Mouse (Mus musculus): ENCODE measurements around the gene Ptprj.

Gene Ptprj

DNA sequence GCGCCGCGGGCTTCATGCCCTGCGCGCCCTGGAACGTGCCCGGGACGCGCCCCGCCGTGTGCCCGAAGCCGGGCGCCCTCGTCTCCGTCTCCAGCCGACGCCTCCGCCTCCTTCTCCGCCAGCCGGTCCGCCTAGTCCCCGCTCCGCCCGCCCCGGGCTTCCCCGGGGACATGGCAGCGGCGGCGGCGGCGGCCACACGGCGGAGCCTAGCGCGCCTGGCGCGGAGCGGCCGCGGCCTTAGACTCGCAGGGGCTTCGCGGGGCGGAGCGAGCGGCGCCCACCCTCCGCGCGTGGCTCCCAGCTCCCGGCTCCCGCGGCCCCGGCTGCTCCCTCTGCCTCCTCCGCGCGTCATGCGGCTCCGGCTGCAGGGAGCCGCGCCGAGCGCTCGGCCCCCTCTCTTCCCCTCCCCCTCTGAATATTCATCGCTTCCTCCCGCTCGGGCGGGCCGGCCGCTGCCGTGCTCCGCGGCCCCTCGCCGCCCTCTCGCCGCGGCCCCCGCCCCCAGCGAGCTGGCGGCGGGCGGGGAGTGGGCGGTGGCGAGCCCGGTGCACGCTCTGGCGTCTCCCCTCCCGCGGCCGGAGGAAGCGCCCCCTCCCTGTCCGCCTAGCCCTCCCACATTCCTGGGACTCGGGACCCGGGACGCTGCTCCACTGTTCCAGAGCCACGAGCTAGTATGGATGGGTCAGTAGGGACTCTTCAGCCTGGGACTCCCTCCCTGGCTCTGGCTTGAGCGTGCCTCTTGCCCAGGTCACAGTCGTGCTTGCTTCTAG is at the start of gene Ptprj:
TSS of gene Ptprj (minus strand) at position 412 of the 770 bp plus-strand sequence.
- ChIA-PET POLR2A (interaction anchor here in 3 of 4 experiments (0.5 to 3.4 kb wide), 33 partner anchors 9 to 1793 kb away, joined by 3 to 17 read pairs (median 4); partner anchors contain the start of gene Fnbp4 (in 1 of the 3)), CTCF (interaction anchor here in 2 of 4 experiments (0.7 to 1.4 kb wide), 8 partner anchors 18 to 105 kb away, joined by 3 to 5 read pairs (median 3); no protein-coding TSS in a partner anchor)

- ChIA-PET CTCF (no interaction called here), POLR2A (interaction anchor here in 1 of 4 experiments (0.6 kb wide), 1 partner anchor 1510 kb away, joined by 3 read pairs; no protein-coding TSS in a partner anchor)
Observed at GRCm38 (mm10) chr2:90629552-90629951, 49.1 kb upstream of the Ptprj start.

DNA sequence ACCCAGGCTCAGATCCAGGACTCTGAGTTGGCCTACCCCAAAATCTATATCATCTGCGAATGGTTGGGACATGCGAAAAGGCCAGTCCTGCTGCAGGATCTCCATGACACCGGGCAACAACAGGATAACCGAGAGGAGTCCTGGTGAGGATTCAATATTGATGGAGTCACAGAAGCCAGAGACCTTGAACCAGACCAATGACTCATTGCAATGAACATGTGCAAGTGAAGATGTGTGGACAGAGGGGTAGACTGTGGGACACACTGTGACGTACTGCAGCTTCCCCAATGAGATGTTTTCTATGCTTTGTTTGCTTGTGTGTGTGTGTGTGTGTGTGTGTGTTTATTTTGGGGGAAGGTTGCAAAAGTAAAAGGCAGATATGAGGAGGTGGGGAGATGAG is 47.8 kb upstream of the Ptprj start:
- ChIA-PET POLR2A (no interaction called here), CTCF (no interaction called here)

DNA sequence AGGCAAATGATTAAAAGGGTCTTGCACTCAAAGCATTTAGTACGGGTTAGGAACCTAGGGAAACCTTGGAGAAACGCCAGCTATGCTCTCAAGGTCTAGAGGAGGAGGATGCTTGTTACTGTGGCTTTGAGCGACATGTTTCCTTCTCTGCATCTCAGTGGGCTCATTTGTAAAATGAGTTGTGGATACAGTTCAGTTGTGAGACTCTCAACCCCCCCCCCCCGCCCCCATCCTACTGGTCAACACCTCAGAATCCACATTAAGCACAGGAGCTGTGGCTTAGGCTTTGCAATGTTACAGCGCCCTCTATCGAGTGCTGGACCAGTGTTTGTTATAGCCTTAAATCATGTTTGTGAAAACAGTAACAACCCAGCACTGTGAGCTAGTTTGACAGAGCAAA is 44.5 kb upstream of the Ptprj start:
- ChIA-PET CTCF (interaction anchor here (0.5 to 1.8 kb wide), 55 partner anchors 8 to 1375 kb away, joined by 3 to 20 read pairs (median 4); partner anchors contain the start of genes Ptprj (in 2 of the 4), Kbtbd4 (in 1 of the 4) and Ndufs3 (in 1 of the 4)), POLR2A (interaction anchor here in 3 of 4 experiments (0.6 to 1.9 kb wide), 11 partner anchors 15 to 1296 kb away, joined by 3 to 6 read pairs (median 3); partner anchors contain the start of genes Ddb2 (in 1 of the 3), Fnbp4 (in 1 of the 3) and Ptprj (in 1 of the 3))

GRCm38 (mm10) chr2:90624339-90624738 is 43.9 kb upstream of the Ptprj start:
- CTCF ChIA-PET: interaction anchor here (0.5 to 1.8 kb wide), 36 partner anchors 9 to 1374 kb away, joined by 3 to 20 read pairs (median 4); partner anchors contain the start of gene Ptprj (in 1 of the 4)
- POLR2A ChIA-PET: interaction anchor here in 2 of 4 experiments (0.7 to 1.9 kb wide), 8 partner anchors 16 to 1296 kb away, joined by 3 to 6 read pairs (median 3); partner anchors contain the start of genes Fnbp4 (in 1 of the 2) and Ptprj (in 1 of the 2)

DNA sequence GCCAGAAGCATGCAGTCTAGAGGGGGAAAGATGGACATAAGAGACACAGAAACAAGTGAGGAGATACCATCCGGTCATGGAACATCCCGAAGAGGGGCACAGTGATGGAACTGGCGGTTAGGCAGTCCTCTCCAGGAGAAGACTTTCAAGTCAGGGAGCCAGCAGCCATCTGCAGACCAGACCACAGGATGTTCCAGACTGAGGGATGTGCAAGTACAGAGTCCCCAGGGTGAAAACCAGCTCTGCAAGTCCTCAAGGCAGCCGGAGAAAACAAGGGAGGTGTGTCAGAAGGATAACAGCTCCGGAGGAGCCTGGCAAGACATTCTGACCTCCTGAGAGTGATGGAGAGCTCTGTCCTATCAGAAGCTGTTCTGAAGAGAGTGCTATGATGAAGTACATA is 40.4 kb upstream of the Ptprj start:
- CTCF ChIA-PET: interaction anchor here in 1 of 4 experiments (1.3 kb wide), 1 partner anchor 145 kb away, joined by 3 read pairs; no protein-coding TSS in a partner anchor
- POLR2A ChIA-PET: interaction anchor here in 1 of 4 experiments (1.0 to 1.2 kb wide), 3 partner anchors 31 to 46 kb away, joined by 3 to 4 read pairs (median 3); no protein-coding TSS in a partner anchor

GRCm38 (mm10) chr2:90619648-90620047 is 39.2 kb upstream of the Ptprj start:
- ChIA-PET CTCF (no interaction called here), POLR2A (interaction anchor here in 1 of 4 experiments (1.2 to 1.3 kb wide), 2 partner anchors 9 to 30 kb away, joined by 3 read pairs; no protein-coding TSS in a partner anchor)

- CTCF ChIA-PET: interaction anchor here in 2 of 4 experiments (0.5 to 1.2 kb wide), 3 partner anchors 10 to 47 kb away, joined by 3 to 6 read pairs (median 4); no protein-coding TSS in a partner anchor
- POLR2A ChIA-PET: interaction anchor here in 1 of 4 experiments (1.4 kb wide), 1 partner anchor 49 kb away, joined by 3 read pairs; no protein-coding TSS in a partner anchor
Observed at GRCm38 (mm10) chr2:90614651-90615171, 34.3 kb upstream of the Ptprj start.

DNA sequence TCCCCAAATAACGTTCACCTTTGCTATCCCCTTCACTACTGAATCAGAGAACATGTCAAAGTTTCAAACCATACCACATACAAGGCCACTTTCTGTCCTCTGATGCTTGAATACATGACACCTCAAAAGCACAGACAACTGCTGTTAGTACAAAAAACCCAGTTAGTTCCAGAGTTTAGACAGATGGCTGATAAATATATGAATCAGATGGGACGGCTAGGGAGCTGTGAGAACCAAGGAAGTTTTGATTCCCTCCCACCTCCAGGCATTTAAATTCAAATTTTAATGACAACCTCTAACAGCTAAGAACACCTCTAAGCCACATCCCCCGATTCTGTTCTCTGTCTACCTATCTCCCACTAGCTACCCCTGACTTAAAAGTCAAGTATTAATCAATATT is 33.1 kb upstream of the Ptprj start:
- ChIA-PET POLR2A (no interaction called here), CTCF (interaction anchor here in 2 of 4 experiments (1.2 to 2.0 kb wide), 2 partner anchors 11 kb away, joined by 6 read pairs; no protein-coding TSS in a partner anchor)

DNA sequence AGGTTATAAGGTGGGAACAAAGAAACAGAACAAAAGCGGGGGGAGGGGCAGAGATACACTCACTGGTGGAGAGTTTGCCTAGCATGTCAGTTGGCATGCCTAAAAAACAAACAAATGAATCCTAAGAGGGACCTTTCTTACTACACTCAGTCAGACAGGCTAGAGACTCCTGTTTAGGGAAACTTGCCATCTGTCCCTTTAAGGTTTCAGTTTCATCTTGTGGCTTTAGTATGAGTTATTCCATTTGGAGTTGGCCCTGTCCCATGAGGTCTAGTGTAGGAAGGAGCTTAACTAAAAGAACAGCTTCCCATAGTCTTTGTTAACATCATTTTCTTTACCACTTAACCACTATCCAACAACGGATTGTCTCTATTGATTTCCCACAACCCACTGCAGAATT is 32.6 kb upstream of the Ptprj start:
- ChIA-PET CTCF (interaction anchor here in 1 of 4 experiments (2.0 kb wide), 1 partner anchor 12 kb away, joined by 6 read pairs; no protein-coding TSS in a partner anchor), POLR2A (interaction anchor here in 2 of 4 experiments (1.0 to 1.5 kb wide), 4 partner anchors 53 to 143 kb away, joined by 3 to 5 read pairs (median 4); no protein-coding TSS in a partner anchor)

DNA sequence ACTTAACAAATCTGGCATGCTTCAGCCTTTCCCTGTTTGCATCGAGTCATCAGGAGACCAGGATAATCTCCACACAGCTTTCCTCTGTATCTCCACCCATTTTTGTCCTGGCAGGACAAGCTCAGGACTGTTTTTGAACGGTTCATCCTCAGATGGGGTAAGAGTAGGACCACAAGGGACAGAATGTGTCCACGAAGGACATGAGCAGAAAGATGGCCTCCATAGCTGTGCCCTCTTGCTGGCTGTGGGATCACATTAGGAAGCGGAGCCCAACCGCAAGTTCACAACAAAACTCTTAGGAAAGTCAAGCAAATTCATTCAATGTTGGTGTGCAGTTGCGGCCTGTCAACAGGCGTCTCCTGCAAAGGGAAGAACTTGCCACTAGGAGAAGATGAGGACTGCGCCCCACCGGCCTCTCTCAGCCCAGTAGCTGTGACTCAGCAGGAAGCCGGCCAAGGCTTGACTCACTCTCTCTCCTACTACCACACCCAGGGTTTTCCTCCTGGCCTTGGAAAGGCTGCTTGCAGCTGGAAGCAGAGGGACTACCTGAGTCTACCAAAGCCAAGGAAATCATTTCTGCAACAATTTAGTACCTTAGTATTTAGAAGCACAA is 31.6 kb upstream of the Ptprj start:
- POLR2A ChIA-PET: interaction anchor here in 3 of 4 experiments (0.6 to 1.5 kb wide), 7 partner anchors 11 to 1113 kb away, joined by 3 to 9 read pairs (median 4); no protein-coding TSS in a partner anchor
- CTCF ChIA-PET: interaction anchor here in 1 of 4 experiments (2.0 kb wide), 1 partner anchor 13 kb away, joined by 6 read pairs; no protein-coding TSS in a partner anchor

DNA sequence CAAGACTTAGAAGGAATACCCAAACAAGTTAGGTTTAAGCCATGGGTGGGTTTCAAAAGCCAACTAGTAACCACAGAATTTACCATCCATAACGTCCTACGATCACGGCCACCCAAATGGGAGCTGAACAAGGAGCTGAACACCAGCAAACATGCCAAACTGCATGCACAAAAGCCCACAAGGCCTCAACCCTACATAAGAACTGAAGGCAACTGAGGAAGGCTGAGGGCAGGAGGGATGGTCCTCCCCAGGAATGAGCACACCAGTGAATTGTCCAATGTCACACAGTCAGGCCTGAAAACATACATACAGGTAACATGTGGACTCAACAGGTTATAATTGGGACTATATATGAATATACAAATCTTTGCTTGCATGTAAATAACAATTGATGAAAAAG is 20.6 kb upstream of the Ptprj start:
- CTCF ChIA-PET: no interaction called here

GRCm38 (mm10) chr2:90588141-90588540 is 7.7 kb upstream of the Ptprj start:
- ChIA-PET POLR2A (no interaction called here), CTCF (no interaction called here)

More for the DNA sequence above, 20.6 kb upstream of the Ptprj start:
- POLR2A ChIA-PET: interaction anchor here in 1 of 4 experiments (1.4 kb wide), 1 partner anchor 11 kb away, joined by 3 read pairs; no protein-coding TSS in a partner anchor

GRCm38 (mm10) chr2:90584506-90584905 is 4.1 kb upstream of the Ptprj start:
- CTCF ChIA-PET: no interaction called here
- POLR2A ChIA-PET: interaction anchor here in 1 of 4 experiments (0.6 kb wide), 1 partner anchor 37 kb away, joined by 3 read pairs; no protein-coding TSS in a partner anchor

GRCm38 (mm10) chr2:90583628-90584131 is 3.2 kb upstream of the Ptprj start:
- CTCF ChIA-PET: no interaction called here
- POLR2A ChIA-PET: no interaction called here

DNA sequence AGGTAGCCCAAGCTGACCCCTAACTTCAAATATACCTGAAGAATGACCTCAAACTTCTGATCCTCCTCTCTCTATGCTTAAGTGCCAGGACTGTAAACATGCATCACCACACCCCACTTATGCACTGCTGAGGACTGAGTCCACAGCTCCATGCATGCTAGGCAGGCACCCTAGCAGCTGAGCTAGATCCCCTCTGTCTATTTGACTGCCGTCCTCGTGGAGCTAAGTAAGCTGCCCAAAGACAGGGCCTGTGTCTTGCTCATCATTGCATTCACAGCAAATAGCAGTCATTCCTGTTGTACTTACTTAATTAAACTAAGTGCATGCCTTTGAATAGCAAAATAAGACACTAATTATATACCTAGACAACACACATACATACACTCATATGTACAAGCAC is 2.4 kb upstream of the Ptprj start:
- POLR2A ChIA-PET: interaction anchor here in 1 of 4 experiments (1.0 kb wide), 1 partner anchor 52 kb away, joined by 4 read pairs; no protein-coding TSS in a partner anchor
- CTCF ChIA-PET: no interaction called here

GRCm38 (mm10) chr2:90582311-90582710 is 1.9 kb upstream of the Ptprj start:
- CTCF ChIA-PET: no interaction called here

DNA sequence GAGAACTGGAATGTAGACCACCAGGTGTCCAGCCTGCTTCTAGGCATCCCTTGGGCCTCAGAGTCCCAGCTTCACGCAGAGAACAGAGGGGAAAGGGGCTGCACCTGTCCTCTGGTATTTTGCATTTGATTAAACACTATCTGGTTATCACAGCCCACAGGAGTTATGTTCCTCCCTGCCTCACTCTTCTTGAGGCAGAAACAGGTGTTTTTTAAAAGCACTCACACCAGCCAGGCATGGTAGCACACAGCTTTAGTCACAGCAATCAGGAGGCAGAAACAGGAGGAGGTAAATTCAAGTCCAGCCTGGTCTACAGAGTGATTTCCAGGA is 1.3 kb upstream of the Ptprj start:
- CTCF ChIA-PET: interaction anchor here in 1 of 4 experiments (1.4 kb wide), 1 partner anchor 30 kb away, joined by 3 read pairs; no protein-coding TSS in a partner anchor
- POLR2A ChIA-PET: interaction anchor here in 3 of 4 experiments (0.6 to 3.3 kb wide), 14 partner anchors 11 to 163 kb away, joined by 3 to 17 read pairs (median 4); partner anchors contain the start of gene Fnbp4 (in 1 of the 3)

More at GRCm38 (mm10) chr2:90582311-90582710, 1.9 kb upstream of the Ptprj start:
- POLR2A ChIA-PET: interaction anchor here in 1 of 4 experiments (1.0 kb wide), 1 partner anchor 51 kb away, joined by 4 read pairs; no protein-coding TSS in a partner anchor

All from embryonic stem cell, embryonic (primary cell).